Mouse (Mus musculus) heart, postnatal 0 days (tissue): ENCODE measurements around the gene Pdzd7.

Experiments used
- CTCF ChIP-seq: IDR thresholded peaks from 2 replicates; pipeline ENCODE4 v1.5.1; 2016; ENCODE audit warnings: antibody characterized with exemption, control low read depth, low read depth
- EP300 ChIP-seq: IDR thresholded peaks from 2 replicates; pipeline ENCODE4 v1.6.1; 2016; ENCODE audit warnings: antibody characterized with exemption, low read depth

GRCm38 (mm10) chr19:44988321-44988720 lies 57.2 kb downstream of the Pdzd7 start:
- TF ChIP-seq CTCF: no peak
- no peak for TF ChIP-seq EP300
